Mouse (Mus musculus): Measurements from ENCODE around the gene Dppa5a. TPM values are rescaled to one million over a fixed set of nuclear protein-coding genes. Genes with fewer than 3 reads are reported as not detected.

Dppa5a gene
- polyA plus RNA-seq, 1 experiment from 2014 or later = 0.65 TPM

DNA sequence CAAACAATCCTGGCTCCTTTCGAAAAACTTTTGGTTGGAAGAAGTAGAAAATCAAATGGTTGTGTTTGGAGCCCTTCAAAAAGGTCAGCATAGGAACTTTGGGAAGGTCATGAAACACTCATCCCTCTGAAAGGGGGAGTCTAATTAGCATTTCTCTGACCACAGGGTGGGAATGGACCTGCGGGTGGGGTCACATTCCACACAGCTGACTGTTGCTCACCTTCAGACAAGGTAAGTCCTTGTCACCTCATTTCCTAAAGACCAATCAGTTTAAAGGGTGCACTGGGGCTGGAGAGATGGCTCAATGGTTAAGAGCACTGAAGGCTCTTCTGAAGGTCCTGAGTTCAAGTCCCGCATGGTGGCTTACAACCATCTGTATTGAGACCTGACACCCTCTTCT is 3.5 kb upstream of the Dppa5a start:
- H3K27me3 ChIP-seq (ENCODE audit: control insufficient read depth, insufficient read depth, low read length) = no peaks in the 10 kb centered on the region
- no peak overlapping the region for H3K9ac ChIP-seq (ENCODE audit: low read length)
- no peaks in the 10 kb centered on the region for H3K36me3 ChIP-seq (ENCODE audit: control insufficient read depth, insufficient read depth, low read length)
- H3K4me3 ChIP-seq (ENCODE audit: low read depth, low read length) = no peak overlapping the region
- no peak overlapping the region for H3K27ac ChIP-seq (ENCODE audit: low read depth, low read length)
- no peaks in the 10 kb centered on the region for H3K4me1 ChIP-seq (replicated peaks; ENCODE audit: control insufficient read depth, insufficient read depth, low read length)
- no peaks in the 10 kb centered on the region for H3K9me3 ChIP-seq (ENCODE audit: control insufficient read depth, low read length)
- H3K4me2 ChIP-seq (ENCODE audit: low read depth, low read length, severe bottlenecking) = no peak overlapping the region
- no peak for DNase-seq (ENCODE audit: low spot score)
- ATAC-seq (replicated peaks; ENCODE audit: low FRiP score) = no peak
- 95% methylated on average over 3 of the region's 3 CpGs for WGBS

DNA sequence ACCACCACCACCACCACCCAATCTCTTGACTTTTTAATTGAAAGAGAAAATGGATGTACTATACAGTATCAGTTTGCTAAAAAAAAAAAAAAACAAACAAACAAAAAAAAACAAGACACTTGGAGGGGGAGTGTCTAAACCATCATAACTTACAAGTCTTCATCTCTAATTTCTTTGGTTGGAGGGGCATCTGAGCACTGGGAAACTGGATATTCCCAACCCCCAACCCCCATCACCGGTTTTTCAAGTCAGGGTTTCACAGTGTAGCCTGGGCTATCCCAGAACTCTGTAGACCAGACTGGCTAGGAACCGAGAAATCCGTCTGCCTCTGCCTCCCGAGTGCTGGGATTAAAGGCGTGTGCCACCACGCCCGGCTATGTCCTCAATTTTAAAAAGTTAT is 1.8 kb upstream of the Dppa5a start:
- no peaks in the 10 kb centered on the region for H3K9me3 ChIP-seq (ENCODE audit: control insufficient read depth, low read length)
- DNase-seq (ENCODE audit: low spot score) (no peak), ATAC-seq (replicated peaks; ENCODE audit: low FRiP score) (no peak)
- no peak overlapping the region for H3K4me2 ChIP-seq (ENCODE audit: low read depth, low read length, severe bottlenecking)
- no peaks in the 10 kb centered on the region for H3K4me1 ChIP-seq (replicated peaks; ENCODE audit: control insufficient read depth, insufficient read depth, low read length)
- H3K9ac ChIP-seq (ENCODE audit: low read length) = no peak overlapping the region
- H3K36me3 ChIP-seq (ENCODE audit: control insufficient read depth, insufficient read depth, low read length) = no peaks in the 10 kb centered on the region
- no peak overlapping the region for H3K27ac ChIP-seq (ENCODE audit: low read depth, low read length)
- no peaks in the 10 kb centered on the region for H3K27me3 ChIP-seq (ENCODE audit: control insufficient read depth, insufficient read depth, low read length)
- WGBS = 92% methylated on average over 7 of the region's 7 CpGs
- H3K4me3 ChIP-seq (ENCODE audit: low read depth, low read length) = no peak overlapping the region

GRCm38 (mm10) chr9:78369349-78369748 is 1.4 kb upstream of the Dppa5a start:
- ATAC-seq (replicated peaks; ENCODE audit: low FRiP score) (no peak), DNase-seq (ENCODE audit: low spot score) (no peak)
- WGBS = 92% methylated on average over 2 of the region's 2 CpGs
- H3K36me3 ChIP-seq (ENCODE audit: control insufficient read depth, insufficient read depth, low read length) = no peaks in the 10 kb centered on the region
- no peak overlapping the region for H3K4me2 ChIP-seq (ENCODE audit: low read depth, low read length, severe bottlenecking)
- H3K27me3 ChIP-seq (ENCODE audit: control insufficient read depth, insufficient read depth, low read length) = no peaks in the 10 kb centered on the region
- no peaks in the 10 kb centered on the region for H3K9me3 ChIP-seq (ENCODE audit: control insufficient read depth, low read length)
- H3K4me1 ChIP-seq (replicated peaks; ENCODE audit: control insufficient read depth, insufficient read depth, low read length) = no peaks in the 10 kb centered on the region
- H3K9ac ChIP-seq (ENCODE audit: low read length) = no peak overlapping the region
- no peak overlapping the region for H3K4me3 ChIP-seq (ENCODE audit: low read depth, low read length)
- H3K27ac ChIP-seq (ENCODE audit: low read depth, low read length) = no peak overlapping the region

DNA sequence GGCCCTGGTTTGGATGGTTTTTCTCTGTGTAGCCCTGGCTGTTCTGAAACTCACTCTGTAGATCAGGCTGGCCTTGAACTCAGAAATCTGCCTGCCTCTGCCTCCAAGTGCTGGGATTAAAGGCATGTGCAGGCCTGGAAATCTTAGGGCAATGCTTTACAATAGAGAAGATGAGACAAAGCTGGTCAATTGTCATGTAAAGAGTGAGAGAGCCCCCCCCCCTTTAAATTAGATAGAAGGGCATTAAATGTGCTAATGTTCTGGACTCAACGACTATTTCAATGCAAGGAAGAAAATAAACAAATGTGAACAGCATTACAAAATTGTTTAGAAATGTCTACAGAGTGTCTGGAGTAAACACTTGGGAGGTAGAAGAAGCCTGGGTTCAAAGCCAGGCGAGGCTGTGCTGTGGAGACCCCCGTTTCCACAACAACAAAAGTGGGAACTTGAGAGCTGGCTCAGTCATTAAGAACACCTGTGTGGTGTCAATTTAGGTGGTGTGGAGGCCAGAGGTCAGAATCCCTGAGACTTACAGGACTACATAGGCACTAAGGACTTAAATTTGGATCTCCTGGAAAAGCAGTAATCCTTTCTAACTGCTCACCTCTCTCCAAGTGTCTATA is 805 bp upstream of the Dppa5a start:
- Histone ChIP-seq H3K4me3 (ENCODE audit: low read depth, low read length) (no peak overlapping the region), H3K27me3 (ENCODE audit: control insufficient read depth, insufficient read depth, low read length) (no peaks in the 10 kb centered on the region), H3K4me2 (ENCODE audit: low read depth, low read length, severe bottlenecking) (no peak overlapping the region), H3K27ac (ENCODE audit: low read depth, low read length) (no peak overlapping the region), H3K9ac (ENCODE audit: low read length) (no peak overlapping the region), H3K4me1 (replicated peaks; ENCODE audit: control insufficient read depth, insufficient read depth, low read length) (no peaks in the 10 kb centered on the region), H3K36me3 (ENCODE audit: control insufficient read depth, insufficient read depth, low read length) (no peaks in the 10 kb centered on the region), H3K9me3 (ENCODE audit: control insufficient read depth, low read length) (no peaks in the 10 kb centered on the region)
- no peak for DNase-seq (ENCODE audit: low spot score)
- WGBS = 79% methylated on average over 3 of the region's 3 CpGs
- no peak for ATAC-seq (replicated peaks; ENCODE audit: low FRiP score)

DNA sequence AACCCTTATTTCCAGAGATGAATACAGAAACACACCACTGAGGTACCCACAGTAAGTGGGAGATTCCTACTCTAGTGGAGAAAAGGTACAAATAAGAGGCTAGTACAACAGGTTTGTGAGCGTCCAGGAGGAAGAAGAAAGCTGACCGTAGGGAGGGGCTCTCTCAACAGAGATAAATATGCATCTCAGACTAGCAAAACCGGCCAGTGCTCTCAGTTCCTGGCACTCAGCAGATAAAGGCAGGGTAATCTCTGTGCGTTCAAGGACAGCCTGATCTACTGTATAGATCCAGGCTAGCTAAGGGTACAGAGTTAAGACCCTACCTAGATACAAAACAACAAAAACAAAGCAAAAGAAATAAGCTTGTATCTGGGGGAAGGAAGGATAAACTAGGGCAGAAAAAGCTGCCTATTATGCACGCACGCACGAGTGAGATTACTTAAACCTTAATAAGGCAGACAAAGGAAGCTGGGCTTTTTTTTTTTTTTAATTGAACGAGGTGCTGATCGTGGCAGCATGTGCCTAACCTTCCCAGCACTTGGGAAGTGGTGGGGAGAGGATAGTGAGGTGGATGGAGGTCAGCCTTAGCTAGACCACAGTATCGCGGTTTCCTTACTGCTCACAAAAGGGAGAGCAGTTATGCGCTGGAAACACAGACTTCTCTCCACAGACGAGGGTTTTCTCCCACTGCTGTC is 2.0 kb downstream of the Dppa5a start:
- Histone ChIP-seq H3K4me1 (replicated peaks; ENCODE audit: control insufficient read depth, insufficient read depth, low read length) (no peaks in the 10 kb centered on the region), H3K9me3 (ENCODE audit: control insufficient read depth, low read length) (no peaks in the 10 kb centered on the region), H3K27ac (ENCODE audit: low read depth, low read length) (no peak overlapping the region), H3K36me3 (ENCODE audit: control insufficient read depth, insufficient read depth, low read length) (no peaks in the 10 kb centered on the region), H3K27me3 (ENCODE audit: control insufficient read depth, insufficient read depth, low read length) (no peaks in the 10 kb centered on the region), H3K4me2 (ENCODE audit: low read depth, low read length, severe bottlenecking) (no peak overlapping the region), H3K9ac (ENCODE audit: low read length) (no peak overlapping the region), H3K4me3 (ENCODE audit: low read depth, low read length) (no peak overlapping the region)
- ATAC-seq (replicated peaks; ENCODE audit: low FRiP score) (no peak), DNase-seq (ENCODE audit: low spot score) (no peak)
- 58% methylated on average over 13 of the region's 13 CpGs for WGBS

GRCm38 (mm10) chr9:78364701-78365100 is 3.3 kb downstream of the Dppa5a start:
- Histone ChIP-seq H3K4me2 (ENCODE audit: low read depth, low read length, severe bottlenecking) (no peak overlapping the region), H3K27ac (ENCODE audit: low read depth, low read length) (no peak overlapping the region), H3K9me3 (ENCODE audit: control insufficient read depth, low read length) (no peaks in the 10 kb centered on the region), H3K4me1 (replicated peaks; ENCODE audit: control insufficient read depth, insufficient read depth, low read length) (no peaks in the 10 kb centered on the region), H3K27me3 (ENCODE audit: control insufficient read depth, insufficient read depth, low read length) (no peaks in the 10 kb centered on the region), H3K9ac (ENCODE audit: low read length) (no peak overlapping the region), H3K36me3 (ENCODE audit: control insufficient read depth, insufficient read depth, low read length) (no peaks in the 10 kb centered on the region), H3K4me3 (ENCODE audit: low read depth, low read length) (no peak overlapping the region)
- no peak for DNase-seq (ENCODE audit: low spot score)
- whole genome bisulfite sequencing = 88% methylated on average over 6 of the region's 6 CpGs
- no peak for ATAC-seq (replicated peaks; ENCODE audit: low FRiP score)

DNA sequence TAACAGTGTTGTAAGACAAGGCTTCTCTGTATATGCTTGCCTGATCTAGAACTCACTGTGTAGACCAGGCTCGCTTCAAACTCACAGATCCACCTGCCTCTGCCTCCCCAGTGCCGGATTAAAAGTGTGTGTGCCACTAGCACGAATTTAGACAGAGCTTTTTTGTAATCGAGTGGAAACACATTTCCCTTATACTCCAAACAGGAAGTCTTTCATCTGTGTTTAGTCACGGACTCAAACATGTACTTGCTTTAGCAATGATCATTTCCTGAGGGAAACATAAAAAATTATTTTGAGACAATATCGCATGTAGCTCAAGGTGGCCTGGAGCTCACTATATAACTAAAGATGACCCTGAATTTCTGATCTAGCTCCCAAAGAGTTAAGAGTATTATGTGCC is 4.6 kb downstream of the Dppa5a start:
- ATAC-seq (replicated peaks; ENCODE audit: low FRiP score) (no peak), DNase-seq (ENCODE audit: low spot score) (no peak)
- Histone ChIP-seq H3K4me3 (ENCODE audit: low read depth, low read length) (no peak overlapping the region), H3K4me2 (ENCODE audit: low read depth, low read length, severe bottlenecking) (no peak overlapping the region), H3K4me1 (replicated peaks; ENCODE audit: control insufficient read depth, insufficient read depth, low read length) (no peaks in the 10 kb centered on the region), H3K9me3 (ENCODE audit: control insufficient read depth, low read length) (no peaks in the 10 kb centered on the region), H3K27ac (ENCODE audit: low read depth, low read length) (no peak overlapping the region), H3K27me3 (ENCODE audit: control insufficient read depth, insufficient read depth, low read length) (no peaks in the 10 kb centered on the region), H3K9ac (ENCODE audit: low read length) (no peak overlapping the region), H3K36me3 (ENCODE audit: control insufficient read depth, insufficient read depth, low read length) (no peaks in the 10 kb centered on the region)
- 82% methylated on average over 6 of the region's 6 CpGs for WGBS

DNA sequence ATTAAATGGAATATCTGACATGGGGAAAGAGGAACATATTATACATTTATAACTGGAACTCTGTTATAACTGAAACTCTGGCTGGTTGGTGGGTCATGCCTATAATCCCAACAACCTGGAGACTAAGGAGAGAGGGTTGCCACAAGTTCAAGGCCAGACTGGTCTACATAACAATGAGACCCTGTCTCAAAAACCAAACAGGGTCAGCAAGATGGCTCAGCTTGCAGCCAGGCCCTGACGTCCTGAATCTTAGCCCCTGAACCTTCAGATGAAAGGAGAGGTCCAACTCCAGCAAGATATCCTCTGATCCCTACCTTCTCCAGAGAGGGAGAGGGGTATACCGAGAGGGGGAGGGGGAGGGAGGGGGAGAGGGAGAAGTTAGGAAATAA is 7.5 kb downstream of the Dppa5a start:
- DNase-seq (ENCODE audit: low spot score) = no peak
- Histone ChIP-seq H3K4me1 (replicated peaks; ENCODE audit: control insufficient read depth, insufficient read depth, low read length) (no peaks in the 10 kb centered on the region), H3K4me2 (ENCODE audit: low read depth, low read length, severe bottlenecking) (no peak overlapping the region), H3K9me3 (ENCODE audit: control insufficient read depth, low read length) (no peaks in the 10 kb centered on the region), H3K27ac (ENCODE audit: low read depth, low read length) (no peak overlapping the region), H3K9ac (ENCODE audit: low read length) (no peak overlapping the region), H3K36me3 (ENCODE audit: control insufficient read depth, insufficient read depth, low read length) (no peaks in the 10 kb centered on the region), H3K27me3 (ENCODE audit: control insufficient read depth, insufficient read depth, low read length) (no peaks in the 10 kb centered on the region), H3K4me3 (ENCODE audit: low read depth, low read length) (no peak overlapping the region)
- WGBS = 43% methylated on average over 2 of the region's 2 CpGs
- ATAC-seq (replicated peaks; ENCODE audit: low FRiP score) = no peak

Data from forebrain, embryonic 11.5 days (tissue).